Mouse (Mus musculus) G1E (cell line): ENCODE data around the gene Ralgps1.

ENCODE experiments used
- CTCF ChIP-seq: IDR thresholded peaks from 2 replicates; pipeline ENCODE4 v1.5.1; 2012; ENCODE audit warnings: low read depth, low read length, inconsistent platforms, mixed read lengths
- TAL1 ChIP-seq: conservative IDR thresholded peaks from 2 replicates; pipeline ENCODE4 v1.6.1; 2012; ENCODE audit warnings: low read depth, low read length, inconsistent platforms, mixed read lengths

DNA sequence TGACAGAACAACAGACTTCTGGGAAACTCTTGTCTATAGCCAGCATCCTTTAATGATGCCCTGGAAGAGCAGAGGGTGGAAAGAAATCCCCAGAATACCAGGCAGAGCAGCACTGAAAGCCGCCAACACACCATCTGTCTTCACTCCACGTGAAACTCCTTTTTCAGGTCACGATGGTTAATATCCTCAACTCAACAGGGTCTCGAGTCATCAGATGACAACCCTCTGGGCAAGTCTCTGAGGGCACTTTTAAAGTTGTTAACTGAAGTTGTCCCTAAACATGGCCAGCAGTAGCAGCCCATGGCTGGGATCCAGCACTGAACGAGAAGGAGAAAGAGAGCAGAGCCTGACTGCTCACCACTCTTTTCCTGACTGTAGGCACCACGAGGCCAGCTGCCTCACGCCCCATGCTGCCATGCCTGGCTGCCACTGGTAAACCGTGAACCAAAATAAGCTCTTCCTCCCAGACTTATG lies 52.8 kb downstream of the Ralgps1 start:
- TF ChIP-seq CTCF (no peak), TAL1 (no peak)
